Mouse (Mus musculus) megakaryocyte, embryonic 14.5 days (primary cell): Measurements from ENCODE around the gene Smim7.

Experiments used
- FLI1 ChIP-seq: IDR thresholded peaks from 2 replicates; pipeline ENCODE4 v1.6.1; 2012; ENCODE audit warnings: low read length, inconsistent platforms, mixed read lengths
- GATA1 ChIP-seq: IDR thresholded peaks from 3 replicates; pipeline ENCODE4 v1.6.1; 2012; ENCODE audit warnings: mixed read lengths, low read length, inconsistent platforms, borderline replicate concordance

- TF ChIP-seq GATA1, result no peak
- no peak for TF ChIP-seq FLI1
Measured at GRCm38 (mm10) chr8:72575915-72576314, 5.0 kb upstream of the Smim7 start.
